Mouse (Mus musculus) forebrain, embryonic 10.5 days (tissue): ENCODE results near the gene Tent5c. TPM values are rescaled to one million over a fixed set of nuclear protein-coding genes. Genes with fewer than 3 reads are reported as not detected.

Experiments
- DNase-seq: peaks from one replicate; pipeline ENCODE4 v3.0.0-alpha.2; 2017; ENCODE audit warnings: low spot score; ENCODE audit errors: extremely low spot score
- H3K27ac ChIP-seq: fragments of 300-500 bp; sonication (generic); 2 replicates; pipeline ENCODE4 v1.5.1; 2016; ENCODE audit warnings: mild to moderate bottlenecking
- H3K27me3 ChIP-seq: fragments of 300-500 bp; sonication (generic); 2 replicates; pipeline ENCODE4 v1.6.1; 2016; ENCODE audit warnings: mild to moderate bottlenecking; ENCODE audit not compliant: poor library complexity, severe bottlenecking
- H3K36me3 ChIP-seq: fragments of 300-500 bp; sonication (generic); replicated peaks from 2 replicates; pipeline ENCODE4 v1.6.1; 2016; ENCODE audit warnings: mild to moderate bottlenecking, moderate library complexity
- H3K4me1 ChIP-seq: fragments of 300-500 bp; sonication (generic); 2 replicates; pipeline ENCODE4 v1.6.1; 2016
- H3K4me3 ChIP-seq: fragments of 300-500 bp; sonication (generic); 2 replicates; pipeline ENCODE4 v1.5.1; 2016; ENCODE audit warnings: mild to moderate bottlenecking, moderate library complexity
- H3K9me3 ChIP-seq: fragments of 300-500 bp; sonication (generic); 2 replicates; pipeline ENCODE4 v1.6.1; 2016; ENCODE audit warnings: mild to moderate bottlenecking, moderate library complexity
- WGBS: fragments of 180-500 bp; shearing (Covaris S2); methylation state at CpG from one replicate; pipeline ENCODE4 v1.1.7; 2016; 5-methylcytosine and 5-hydroxymethylcytosine counted together
- polyA plus RNA-seq: library from polyadenylated mRNA; unstranded; fragments of >200 nt; fragmentation: Nextera tagmentation; extraction: Ambion mirVana; gene quantifications from 2 replicates; pipeline ENCODE4 v1.2.1, GENCODE M21; 2016

Gene Tent5c
- polyA plus RNA-seq, 1 experiment from 2014 or later: 2.1 TPM

DNA sequence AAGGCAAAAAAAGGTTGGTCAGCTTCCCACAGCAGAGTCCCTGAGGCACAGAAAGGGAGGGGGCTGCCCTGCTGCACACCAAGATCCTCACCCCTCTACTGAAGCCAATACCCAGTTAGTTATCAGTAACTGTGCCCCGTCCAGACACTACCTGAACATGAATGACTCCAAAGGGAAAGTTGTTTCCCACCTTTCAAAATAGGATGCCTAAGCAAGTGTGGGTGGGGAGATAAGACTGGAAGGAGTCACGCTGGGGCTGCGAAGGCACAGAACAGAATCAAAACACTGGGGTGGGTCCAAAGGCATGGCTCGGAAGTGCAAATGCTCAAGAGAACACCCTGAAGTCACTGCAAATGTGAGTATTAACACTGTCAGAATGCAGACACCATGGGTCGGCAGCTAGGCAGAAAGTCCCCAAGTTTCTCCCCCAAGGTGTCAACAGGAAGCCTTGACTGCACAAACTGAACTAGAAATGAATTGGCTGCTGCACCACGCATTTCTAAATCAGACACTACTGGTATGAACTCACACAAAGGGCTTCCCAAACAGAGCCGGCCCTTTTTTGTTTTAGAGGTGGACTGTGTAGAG is 6.7 kb downstream of the Tent5c start:
- Histone ChIP-seq H3K9me3 (no peaks in the 10 kb centered on the region), H3K4me3 (no peak overlapping the region), H3K4me1 (peaks cover 7% of the 10 kb centered on the region; the same call in 1 of the 2 replicates), H3K27me3 (peaks cover 24% of the 10 kb centered on the region), H3K27ac (no peak overlapping the region), H3K36me3 (no peaks in the 10 kb centered on the region)
- 69% methylated on average over 7 of the region's 7 CpGs for WGBS
- DNase-seq: no peak

GRCm38 (mm10) chr3:100480251-100481005 is 8.7 kb downstream of the Tent5c start:
- DNase-seq: no peak
- WGBS: 83% methylated on average over 7 of the region's 7 CpGs

DNA sequence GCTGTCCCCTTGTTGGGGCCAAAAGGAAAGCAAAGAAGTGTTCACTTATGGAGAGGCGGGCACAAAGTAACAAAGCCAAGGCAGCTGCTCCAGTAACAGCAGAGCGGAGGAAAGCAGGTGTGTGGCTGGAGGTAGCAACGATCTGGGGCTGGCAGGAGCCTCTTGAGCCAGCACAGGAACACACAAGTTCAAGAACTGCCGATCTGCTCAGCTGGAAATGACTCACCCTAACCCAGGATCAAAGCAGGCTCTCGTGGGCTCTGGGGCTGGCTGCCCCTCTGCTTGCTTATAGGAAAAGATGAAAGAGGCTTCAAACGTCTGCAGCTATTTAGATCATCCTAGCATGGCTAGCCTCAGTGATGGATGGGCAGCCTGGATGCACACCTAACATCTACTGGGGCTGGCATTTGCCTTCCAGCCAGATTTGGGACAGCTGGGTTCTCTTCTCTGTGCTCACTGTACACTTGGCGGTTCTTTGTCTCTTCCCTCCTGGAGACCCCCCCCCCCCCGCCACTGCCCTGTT is 14.1 kb downstream of the Tent5c start:
- Histone ChIP-seq H3K27ac (peak overlapping the region; percentile 26; the same call in 1 of the 2 replicates), H3K4me1 (peaks cover 16% of the 10 kb centered on the region), H3K27me3 (no peaks in the 10 kb centered on the region), H3K36me3 (peaks cover 11% of the 10 kb centered on the region; the same call in 1 of the 2 replicates), H3K9me3 (no peaks in the 10 kb centered on the region), H3K4me3 (no peak overlapping the region)
- no peak for DNase-seq
- WGBS: 69% methylated on average over 8 of the region's 8 CpGs

More at GRCm38 (mm10) chr3:100480251-100481005, 8.7 kb downstream of the Tent5c start:
- peaks cover 4% of the 10 kb centered on the region for H3K27me3 ChIP-seq
- no peaks in the 10 kb centered on the region for H3K36me3 ChIP-seq
- no peak overlapping the region for H3K27ac ChIP-seq
- no peak overlapping the region for H3K4me3 ChIP-seq
- H3K4me1 ChIP-seq: peaks cover 7% of the 10 kb centered on the region
- no peaks in the 10 kb centered on the region for H3K9me3 ChIP-seq

- WGBS: 69% methylated on average over 7 of the region's 7 CpGs
- Histone ChIP-seq H3K36me3 (peaks cover 11% of the 10 kb centered on the region; the same call in 1 of the 2 replicates), H3K4me3 (no peak overlapping the region), H3K27ac (no peak overlapping the region), H3K4me1 (peaks cover 17% of the 10 kb centered on the region), H3K27me3 (no peaks in the 10 kb centered on the region), H3K9me3 (no peaks in the 10 kb centered on the region)
- DNase-seq: no peak
Observed at GRCm38 (mm10) chr3:100474536-100474935, 14.6 kb downstream of the Tent5c start.

DNA sequence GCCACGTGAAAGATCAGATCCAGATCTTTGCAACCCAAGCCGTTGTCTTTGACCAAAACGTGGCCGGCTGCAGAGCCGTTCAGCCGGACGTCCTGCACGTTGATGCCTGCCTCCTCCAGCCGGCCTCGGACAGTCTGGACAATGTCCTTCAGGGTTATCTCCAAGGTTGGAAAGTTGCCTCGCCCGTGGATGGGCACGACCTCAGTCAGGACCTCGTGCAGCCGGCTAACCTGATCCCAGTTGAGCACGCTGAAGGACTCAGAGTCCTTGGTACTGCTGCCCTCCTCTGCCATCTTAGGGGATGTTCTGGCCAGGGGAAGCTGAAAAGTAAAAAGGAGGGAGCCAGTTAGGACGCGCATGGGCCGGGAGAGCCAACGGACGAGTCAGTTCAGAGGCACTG is 16.0 kb downstream of the Tent5c start:
- no peak overlapping the region for H3K4me3 ChIP-seq
- H3K9me3 ChIP-seq: no peaks in the 10 kb centered on the region
- H3K4me1 ChIP-seq: peaks cover 23% of the 10 kb centered on the region
- H3K36me3 ChIP-seq: peaks cover 11% of the 10 kb centered on the region; the same call in 1 of the 2 replicates
- H3K27me3 ChIP-seq: no peaks in the 10 kb centered on the region
- DNase-seq: no peak
- WGBS: 91% methylated on average over 21 of the region's 21 CpGs
- no peak overlapping the region for H3K27ac ChIP-seq

GRCm38 (mm10) chr3:100470902-100471301 is 18.2 kb downstream of the Tent5c start:
- H3K27me3 ChIP-seq: no peaks in the 10 kb centered on the region
- H3K9me3 ChIP-seq: no peaks in the 10 kb centered on the region
- peaks cover 23% of the 10 kb centered on the region for H3K4me1 ChIP-seq
- H3K4me3 ChIP-seq: no peak overlapping the region
- 75% methylated on average over 3 of the region's 3 CpGs for WGBS
- no peak overlapping the region for H3K27ac ChIP-seq
- no peak for DNase-seq
- peaks cover 11% of the 10 kb centered on the region; the same call in 1 of the 2 replicates for H3K36me3 ChIP-seq

DNA sequence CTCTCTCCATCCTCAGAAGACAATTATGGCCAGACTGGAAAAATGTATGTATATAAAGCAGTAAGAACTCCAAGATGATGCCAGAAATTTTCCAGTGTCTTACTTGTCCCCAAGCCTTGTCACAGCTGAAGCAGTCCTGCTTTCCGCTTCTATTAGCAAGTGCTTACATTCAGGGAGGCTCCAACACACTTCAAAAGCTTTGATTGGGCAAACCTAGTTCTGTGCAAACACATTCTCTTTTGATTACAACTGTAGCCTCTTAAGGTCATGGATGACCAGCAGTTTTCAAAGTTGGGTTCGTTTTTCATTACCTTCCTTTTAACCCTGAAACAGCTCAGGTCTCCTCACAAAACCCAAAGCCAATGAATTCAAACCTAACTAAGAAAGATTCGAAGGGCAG is 19.0 kb downstream of the Tent5c start:
- peaks cover 11% of the 10 kb centered on the region; the same call in 1 of the 2 replicates for H3K36me3 ChIP-seq
- H3K4me3 ChIP-seq: no peak overlapping the region
- no peak for DNase-seq
- H3K4me1 ChIP-seq: peaks cover 18% of the 10 kb centered on the region
- no peaks in the 10 kb centered on the region for H3K27me3 ChIP-seq
- no peaks in the 10 kb centered on the region for H3K9me3 ChIP-seq
- 86% methylated on average over 3 of the region's 3 CpGs for WGBS
- no peak overlapping the region for H3K27ac ChIP-seq

- no peaks in the 10 kb centered on the region for H3K9me3 ChIP-seq
- H3K4me1 ChIP-seq: peaks cover 31% of the 10 kb centered on the region
- 87% methylated on average over 4 of the region's 4 CpGs for WGBS
- H3K27me3 ChIP-seq: no peaks in the 10 kb centered on the region
- no peak overlapping the region for H3K4me3 ChIP-seq
- H3K27ac ChIP-seq: no peak overlapping the region
- no peaks in the 10 kb centered on the region for H3K36me3 ChIP-seq
- no peak for DNase-seq
Observed at GRCm38 (mm10) chr3:100466551-100466950, 22.6 kb downstream of the Tent5c start.

- WGBS: 96% methylated on average over 5 of the region's 5 CpGs
Observed at GRCm38 (mm10) chr3:100464596-100464995, 24.5 kb downstream of the Tent5c start.

GRCm38 (mm10) chr3:100463959-100464265 is 25.2 kb downstream of the Tent5c start:
- H3K4me1 ChIP-seq: peaks cover 24% of the 10 kb centered on the region
- peak overlapping the region; percentile 70; the same call in 1 of the 2 replicates for H3K27ac ChIP-seq
- H3K36me3 ChIP-seq: no peaks in the 10 kb centered on the region
- H3K4me3 ChIP-seq: no peak overlapping the region
- DNase-seq: no peak
- no peaks in the 10 kb centered on the region for H3K27me3 ChIP-seq
- H3K9me3 ChIP-seq: no peaks in the 10 kb centered on the region
- 63% methylated on average over 2 of the region's 2 CpGs for WGBS

More at GRCm38 (mm10) chr3:100464596-100464995, 24.5 kb downstream of the Tent5c start:
- Histone ChIP-seq H3K36me3 (no peaks in the 10 kb centered on the region), H3K9me3 (no peaks in the 10 kb centered on the region), H3K27ac (no peak overlapping the region), H3K4me1 (peaks cover 31% of the 10 kb centered on the region), H3K27me3 (no peaks in the 10 kb centered on the region), H3K4me3 (no peak overlapping the region)
- no peak for DNase-seq

GRCm38 (mm10) chr3:100463160-100463958 is 25.8 kb downstream of the Tent5c start:
- no peak for DNase-seq
- no peaks in the 10 kb centered on the region for H3K27me3 ChIP-seq
- no peaks in the 10 kb centered on the region for H3K9me3 ChIP-seq
- peak overlapping the region; percentile 20; the same call in 1 of the 2 replicates for H3K4me3 ChIP-seq
- H3K36me3 ChIP-seq: no peaks in the 10 kb centered on the region
- peak overlapping the region; percentile 70 for H3K27ac ChIP-seq
- WGBS: 29% methylated on average over 12 of the region's 12 CpGs
- H3K4me1 ChIP-seq: peaks cover 24% of the 10 kb centered on the region

DNA sequence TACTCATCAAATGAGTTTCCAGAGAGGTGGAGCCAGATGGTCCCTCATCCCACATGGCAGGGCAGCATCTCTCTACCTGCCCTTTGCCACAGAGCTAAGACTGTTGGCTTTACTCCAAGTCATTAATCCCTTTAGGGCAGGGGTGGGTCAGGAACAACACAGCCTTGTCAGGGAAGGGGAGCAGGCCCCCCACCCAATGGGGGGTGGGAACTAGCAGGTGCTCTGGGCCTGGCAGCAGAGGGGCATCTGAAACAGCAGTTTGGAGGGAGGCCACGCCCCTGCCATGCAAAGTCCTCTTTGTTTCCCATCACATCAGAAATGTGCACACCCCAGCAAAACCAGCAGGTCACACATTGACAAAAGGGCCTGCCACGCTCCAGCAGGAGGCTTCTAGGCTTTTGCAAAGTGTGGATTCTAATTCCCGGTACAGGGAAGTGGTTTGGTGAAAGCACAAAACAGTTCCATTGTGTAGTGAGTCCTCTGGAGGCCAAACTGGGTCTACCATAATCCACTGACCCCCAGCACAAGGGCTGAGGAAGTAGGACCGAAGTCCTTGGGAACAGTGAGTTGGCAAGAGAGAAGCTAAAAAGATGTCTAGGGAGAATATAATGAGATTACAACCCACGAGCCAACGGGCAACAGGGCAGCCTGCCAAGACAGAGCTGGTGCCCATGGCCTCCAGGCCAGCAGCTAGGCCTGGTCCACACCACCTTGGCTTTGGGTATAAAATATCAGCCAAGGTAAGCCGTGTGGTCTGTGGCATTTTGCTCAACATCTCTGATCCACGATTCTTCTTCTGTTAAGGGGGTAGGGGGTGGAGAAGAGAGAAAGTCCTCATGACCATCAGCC is 26.7 kb downstream of the Tent5c start:
- Histone ChIP-seq H3K4me3 (no peak overlapping the region), H3K27me3 (no peaks in the 10 kb centered on the region), H3K27ac (peak overlapping the region; percentile 70), H3K4me1 (peaks cover 24% of the 10 kb centered on the region), H3K36me3 (no peaks in the 10 kb centered on the region), H3K9me3 (no peaks in the 10 kb centered on the region)
- peak; percentile 24 for DNase-seq
- 56% methylated on average over 8 of the region's 8 CpGs for WGBS
